Mouse (Mus musculus): ENCODE results near the gene C2cd4c. TPM values are rescaled to one million over a fixed set of nuclear protein-coding genes. Genes with fewer than 3 reads are reported as not detected.

Gene C2cd4c
- 0.08 TPM in 1 of 2 replicates, not detected in the other for polyA plus RNA-seq (2014; fragmentation: Nextera tagmentation; extraction: Ambion mirVana)

GRCm38 (mm10) chr10:79613578-79614304 is at the start of gene C2cd4c:
TSS of gene C2cd4c (minus strand) at chr10:79614025.
- Histone ChIP-seq H3K9ac (ENCODE audit: low read length) (peak within 1 kb of the TSS; percentile 49), H3K4me2 (ENCODE audit: low read depth) (peak within 1 kb of the TSS; percentile 96), H3K4me1 (ENCODE audit: control insufficient read depth, insufficient read depth, low read length) (peaks cover 19% of the 10 kb centered on the region), H3K9me3 (ENCODE audit: control insufficient read depth, low read length) (no peaks in the 10 kb centered on the region), H3K27me3 (ENCODE audit: control insufficient read depth, insufficient read depth, low read length) (peaks cover 24% of the 10 kb centered on the region), H3K27ac (ENCODE audit: low read depth, low read length) (no peak within 1 kb of the TSS), H3K4me3 (ENCODE audit: low read depth, low read length) (peak within 1 kb of the TSS; percentile 54), H3K36me3 (ENCODE audit: control insufficient read depth, insufficient read depth, low read length) (no peaks in the 10 kb centered on the region)
- DNase-seq (ENCODE audit: low spot score) (peak; percentile 80), ATAC-seq (ENCODE audit: insufficient read depth, low FRiP score, low TSS enrichment) (peak; percentile 68)
- WGBS, result under 1% methylated on average over 59 of the region's 60 CpGs

GRCm38 (mm10) chr10:79661861-79662260 is 48.0 kb upstream of the C2cd4c start:
- no peak for ATAC-seq (ENCODE audit: insufficient read depth, low FRiP score, low TSS enrichment)
- H3K4me3 ChIP-seq (ENCODE audit: low read depth, low read length), result no peak overlapping the region
- DNase-seq (ENCODE audit: low spot score), result no peak
- no peaks in the 10 kb centered on the region for H3K4me1 ChIP-seq (ENCODE audit: control insufficient read depth, insufficient read depth, low read length)
- H3K27me3 ChIP-seq (ENCODE audit: control insufficient read depth, insufficient read depth, low read length), result no peaks in the 10 kb centered on the region
- no peaks in the 10 kb centered on the region for H3K9me3 ChIP-seq (ENCODE audit: control insufficient read depth, low read length)
- H3K36me3 ChIP-seq (ENCODE audit: control insufficient read depth, insufficient read depth, low read length), result no peaks in the 10 kb centered on the region
- no peak overlapping the region for H3K27ac ChIP-seq (ENCODE audit: low read depth, low read length)
- WGBS, result 58% methylated on average over 3 of the region's 3 CpGs
- no peak overlapping the region for H3K4me2 ChIP-seq (ENCODE audit: low read depth)
- no peak overlapping the region for H3K9ac ChIP-seq (ENCODE audit: low read length)

- no peak overlapping the region for H3K9ac ChIP-seq (ENCODE audit: low read length)
- 76% methylated on average over 2 of the region's 2 CpGs for whole genome bisulfite sequencing
- ATAC-seq (ENCODE audit: insufficient read depth, low FRiP score, low TSS enrichment) (no peak), DNase-seq (ENCODE audit: low spot score) (no peak)
- H3K36me3 ChIP-seq (ENCODE audit: control insufficient read depth, insufficient read depth, low read length), result no peaks in the 10 kb centered on the region
- H3K9me3 ChIP-seq (ENCODE audit: control insufficient read depth, low read length), result no peaks in the 10 kb centered on the region
- H3K27ac ChIP-seq (ENCODE audit: low read depth, low read length), result no peak overlapping the region
- no peak overlapping the region for H3K4me2 ChIP-seq (ENCODE audit: low read depth)
- no peaks in the 10 kb centered on the region for H3K27me3 ChIP-seq (ENCODE audit: control insufficient read depth, insufficient read depth, low read length)
- no peaks in the 10 kb centered on the region for H3K4me1 ChIP-seq (ENCODE audit: control insufficient read depth, insufficient read depth, low read length)
- no peak overlapping the region for H3K4me3 ChIP-seq (ENCODE audit: low read depth, low read length)
These were observed 46.5 kb upstream of the C2cd4c start for GRCm38 (mm10) chr10:79660298-79660697.

GRCm38 (mm10) chr10:79658829-79659228 is 45.0 kb upstream of the C2cd4c start:
- H3K4me1 ChIP-seq (ENCODE audit: control insufficient read depth, insufficient read depth, low read length), result no peaks in the 10 kb centered on the region
- no peak overlapping the region for H3K27ac ChIP-seq (ENCODE audit: low read depth, low read length)
- H3K9me3 ChIP-seq (ENCODE audit: control insufficient read depth, low read length), result no peaks in the 10 kb centered on the region
- no peaks in the 10 kb centered on the region for H3K36me3 ChIP-seq (ENCODE audit: control insufficient read depth, insufficient read depth, low read length)
- no peak overlapping the region for H3K4me2 ChIP-seq (ENCODE audit: low read depth)
- no peaks in the 10 kb centered on the region for H3K27me3 ChIP-seq (ENCODE audit: control insufficient read depth, insufficient read depth, low read length)
- no peak for ATAC-seq (ENCODE audit: insufficient read depth, low FRiP score, low TSS enrichment)
- H3K4me3 ChIP-seq (ENCODE audit: low read depth, low read length), result no peak overlapping the region
- WGBS, result 26% methylated on average over 4 of the region's 4 CpGs
- DNase-seq (ENCODE audit: low spot score), result peak; percentile 28
- no peak overlapping the region for H3K9ac ChIP-seq (ENCODE audit: low read length)

GRCm38 (mm10) chr10:79654946-79655395 is 41.1 kb upstream of the C2cd4c start:
- H3K9ac ChIP-seq (ENCODE audit: low read length), result no peak overlapping the region
- no peaks in the 10 kb centered on the region for H3K4me1 ChIP-seq (ENCODE audit: control insufficient read depth, insufficient read depth, low read length)
- H3K27me3 ChIP-seq (ENCODE audit: control insufficient read depth, insufficient read depth, low read length), result no peaks in the 10 kb centered on the region
- H3K9me3 ChIP-seq (ENCODE audit: control insufficient read depth, low read length), result no peaks in the 10 kb centered on the region
- no peaks in the 10 kb centered on the region for H3K36me3 ChIP-seq (ENCODE audit: control insufficient read depth, insufficient read depth, low read length)
- no peak overlapping the region for H3K4me3 ChIP-seq (ENCODE audit: low read depth, low read length)
- H3K27ac ChIP-seq (ENCODE audit: low read depth, low read length), result no peak overlapping the region
- DNase-seq (ENCODE audit: low spot score) (peak; percentile 56), ATAC-seq (ENCODE audit: insufficient read depth, low FRiP score, low TSS enrichment) (peak; percentile 50; the same call in 1 of the 2 replicates)
- 36% methylated on average over 1 of the region's 1 CpGs for WGBS
- no peak overlapping the region for H3K4me2 ChIP-seq (ENCODE audit: low read depth)

GRCm38 (mm10) chr10:79652789-79653188 is 39.0 kb upstream of the C2cd4c start:
- H3K27ac ChIP-seq (ENCODE audit: low read depth, low read length), result no peak overlapping the region
- H3K4me2 ChIP-seq (ENCODE audit: low read depth), result no peak overlapping the region
- no peak overlapping the region for H3K4me3 ChIP-seq (ENCODE audit: low read depth, low read length)
- DNase-seq (ENCODE audit: low spot score), result no peak
- no peaks in the 10 kb centered on the region for H3K4me1 ChIP-seq (ENCODE audit: control insufficient read depth, insufficient read depth, low read length)
- no peaks in the 10 kb centered on the region for H3K36me3 ChIP-seq (ENCODE audit: control insufficient read depth, insufficient read depth, low read length)
- H3K9ac ChIP-seq (ENCODE audit: low read length), result no peak overlapping the region
- no peak for ATAC-seq (ENCODE audit: insufficient read depth, low FRiP score, low TSS enrichment)
- no peaks in the 10 kb centered on the region for H3K9me3 ChIP-seq (ENCODE audit: control insufficient read depth, low read length)
- 88% methylated on average over 7 of the region's 7 CpGs for WGBS
- no peaks in the 10 kb centered on the region for H3K27me3 ChIP-seq (ENCODE audit: control insufficient read depth, insufficient read depth, low read length)

- no peaks in the 10 kb centered on the region for H3K36me3 ChIP-seq (ENCODE audit: control insufficient read depth, insufficient read depth, low read length)
- ATAC-seq (ENCODE audit: insufficient read depth, low FRiP score, low TSS enrichment), result peak; percentile 48; the same call in 1 of the 2 replicates
- DNase-seq (ENCODE audit: low spot score), result peak; percentile 81
- WGBS, result 28% methylated on average over 7 of the region's 7 CpGs
- no peak overlapping the region for H3K9ac ChIP-seq (ENCODE audit: low read length)
- no peak overlapping the region for H3K27ac ChIP-seq (ENCODE audit: low read depth, low read length)
- H3K4me2 ChIP-seq (ENCODE audit: low read depth), result no peak overlapping the region
- no peaks in the 10 kb centered on the region for H3K4me1 ChIP-seq (ENCODE audit: control insufficient read depth, insufficient read depth, low read length)
- no peaks in the 10 kb centered on the region for H3K27me3 ChIP-seq (ENCODE audit: control insufficient read depth, insufficient read depth, low read length)
- no peaks in the 10 kb centered on the region for H3K9me3 ChIP-seq (ENCODE audit: control insufficient read depth, low read length)
- no peak overlapping the region for H3K4me3 ChIP-seq (ENCODE audit: low read depth, low read length)
These were observed 35.4 kb upstream of the C2cd4c start for GRCm38 (mm10) chr10:79649070-79649751.

- H3K27me3 ChIP-seq (ENCODE audit: control insufficient read depth, insufficient read depth, low read length), result no peaks in the 10 kb centered on the region
- no peak within 1 kb of the TSS for H3K4me3 ChIP-seq (ENCODE audit: low read depth, low read length)
- 74% methylated on average over 8 of the region's 8 CpGs for WGBS
- no peak within 1 kb of the TSS for H3K4me2 ChIP-seq (ENCODE audit: low read depth)
- no peaks in the 10 kb centered on the region for H3K36me3 ChIP-seq (ENCODE audit: control insufficient read depth, insufficient read depth, low read length)
- no peaks in the 10 kb centered on the region for H3K9me3 ChIP-seq (ENCODE audit: control insufficient read depth, low read length)
- H3K9ac ChIP-seq (ENCODE audit: low read length), result no peak within 1 kb of the TSS
- ATAC-seq (ENCODE audit: insufficient read depth, low FRiP score, low TSS enrichment) (no peak), DNase-seq (ENCODE audit: low spot score) (no peak)
- no peaks in the 10 kb centered on the region for H3K4me1 ChIP-seq (ENCODE audit: control insufficient read depth, insufficient read depth, low read length)
- H3K27ac ChIP-seq (ENCODE audit: low read depth, low read length), result no peak within 1 kb of the TSS
These were observed 31.9 kb upstream of the C2cd4c start, which contains the start of gene Odf3l2 for GRCm38 (mm10) chr10:79645711-79646110. TSS of gene Odf3l2 (minus strand) at chr10:79645738.

Data from neural tube, embryonic 11.5 days (tissue).